Mouse (Mus musculus): Measurements from ENCODE around the gene Pik3c2b. TPM values are rescaled to one million over a fixed set of nuclear protein-coding genes. Genes with fewer than 3 reads are reported as not detected.

Pik3c2b gene
- polyA plus RNA-seq, 1 experiment from 2014 or later, result 3.2 TPM

- H3K9me3 ChIP-seq (replicated peaks; ENCODE audit: low read length), result no peaks in the 10 kb centered on the region
- H3K4me3 ChIP-seq (replicated peaks; ENCODE audit: low read depth, low read length), result no peak overlapping the region
- H3K27me3 ChIP-seq (ENCODE audit: insufficient read depth, low read length), result no peaks in the 10 kb centered on the region
- WGBS, result 65% methylated on average over 9 of the region's 9 CpGs
- no peaks in the 10 kb centered on the region for H3K36me3 ChIP-seq (ENCODE audit: insufficient read depth, low read length)
- H3K4me1 ChIP-seq (replicated peaks; ENCODE audit: insufficient read depth, low read length), result no peaks in the 10 kb centered on the region; the same call in 1 of the 2 replicates
- no peak for DNase-seq (ENCODE audit: low spot score)
- ATAC-seq (replicated peaks; ENCODE audit: low FRiP score, low read depth), result 0 out of 2 replicates have a peak, but pooled peaks have one; percentile 22
- TF ChIP-seq CTCF (IDR thresholded peaks at IDR 0.05; ENCODE audit: low read depth), result no peak
- no peak overlapping the region for H3K4me2 ChIP-seq (ENCODE audit: low read length)
- no peak overlapping the region for H3K9ac ChIP-seq (ENCODE audit: low read depth, low read length)
- peak overlapping the region; percentile 67 for H3K27ac ChIP-seq
Measured at GRCm38 (mm10) chr1:133073327-133073856, 27.9 kb downstream of the Pik3c2b start.

GRCm38 (mm10) chr1:133074541-133074940, 29.1 kb downstream of the Pik3c2b start:
- Histone ChIP-seq H3K9ac (ENCODE audit: low read depth, low read length) (no peak overlapping the region), H3K4me1 (replicated peaks; ENCODE audit: insufficient read depth, low read length) (no peaks in the 10 kb centered on the region; the same call in 1 of the 2 replicates), H3K36me3 (ENCODE audit: insufficient read depth, low read length) (no peaks in the 10 kb centered on the region), H3K4me3 (replicated peaks; ENCODE audit: low read depth, low read length) (no peak overlapping the region), H3K27me3 (ENCODE audit: insufficient read depth, low read length) (no peaks in the 10 kb centered on the region), H3K9me3 (replicated peaks; ENCODE audit: low read length) (no peaks in the 10 kb centered on the region), H3K4me2 (ENCODE audit: low read length) (no peak overlapping the region), H3K27ac (peak overlapping the region; percentile 67)
- ATAC-seq (replicated peaks; ENCODE audit: low FRiP score, low read depth) (no peak), DNase-seq (ENCODE audit: low spot score) (no peak)
- 89% methylated on average over 13 of the region's 13 CpGs for WGBS
- no peak for TF ChIP-seq CTCF (IDR thresholded peaks at IDR 0.05; ENCODE audit: low read depth)

- TF ChIP-seq CTCF (IDR thresholded peaks at IDR 0.05; ENCODE audit: low read depth), result no peak
Measured at GRCm38 (mm10) chr1:133075651-133076400, 30.4 kb downstream of the Pik3c2b start.

GRCm38 (mm10) chr1:133076681-133077514, 31.4 kb downstream of the Pik3c2b start:
- Histone ChIP-seq H3K4me2 (ENCODE audit: low read length) (no peak overlapping the region), H3K9ac (ENCODE audit: low read depth, low read length) (no peak overlapping the region), H3K4me1 (replicated peaks; ENCODE audit: insufficient read depth, low read length) (no peaks in the 10 kb centered on the region; the same call in 1 of the 2 replicates), H3K4me3 (replicated peaks; ENCODE audit: low read depth, low read length) (no peak overlapping the region), H3K27me3 (ENCODE audit: insufficient read depth, low read length) (no peaks in the 10 kb centered on the region), H3K9me3 (replicated peaks; ENCODE audit: low read length) (no peaks in the 10 kb centered on the region), H3K36me3 (ENCODE audit: insufficient read depth, low read length) (no peaks in the 10 kb centered on the region), H3K27ac (no peak overlapping the region)
- ATAC-seq (replicated peaks; ENCODE audit: low FRiP score, low read depth), result peak; percentile 26; the same call in 1 of the 2 replicates
- TF ChIP-seq CTCF (IDR thresholded peaks at IDR 0.05; ENCODE audit: low read depth), result no peak
- peak; percentile 71 for DNase-seq (ENCODE audit: low spot score)
- 31% methylated on average over 20 of the region's 20 CpGs for WGBS

More at GRCm38 (mm10) chr1:133075651-133076400, 30.4 kb downstream of the Pik3c2b start:
- Histone ChIP-seq H3K4me1 (replicated peaks; ENCODE audit: insufficient read depth, low read length) (no peaks in the 10 kb centered on the region; the same call in 1 of the 2 replicates), H3K9ac (ENCODE audit: low read depth, low read length) (no peak overlapping the region), H3K9me3 (replicated peaks; ENCODE audit: low read length) (no peaks in the 10 kb centered on the region), H3K36me3 (ENCODE audit: insufficient read depth, low read length) (no peaks in the 10 kb centered on the region), H3K27ac (no peak overlapping the region), H3K4me3 (replicated peaks; ENCODE audit: low read depth, low read length) (no peak overlapping the region), H3K27me3 (ENCODE audit: insufficient read depth, low read length) (no peaks in the 10 kb centered on the region), H3K4me2 (ENCODE audit: low read length) (no peak overlapping the region)
- 68% methylated on average over 6 of the region's 6 CpGs for WGBS
- DNase-seq (ENCODE audit: low spot score) (no peak), ATAC-seq (replicated peaks; ENCODE audit: low FRiP score, low read depth) (no peak)

- Histone ChIP-seq H3K4me1 (replicated peaks; ENCODE audit: insufficient read depth, low read length) (no peaks in the 10 kb centered on the region; the same call in 1 of the 2 replicates), H3K9me3 (replicated peaks; ENCODE audit: low read length) (no peaks in the 10 kb centered on the region), H3K4me3 (replicated peaks; ENCODE audit: low read depth, low read length) (no peak overlapping the region), H3K4me2 (ENCODE audit: low read length) (no peak overlapping the region), H3K9ac (ENCODE audit: low read depth, low read length) (no peak overlapping the region; the same call in 1 of the 2 replicates), H3K36me3 (ENCODE audit: insufficient read depth, low read length) (no peaks in the 10 kb centered on the region), H3K27me3 (ENCODE audit: insufficient read depth, low read length) (no peaks in the 10 kb centered on the region), H3K27ac (no peak overlapping the region)
- ATAC-seq (replicated peaks; ENCODE audit: low FRiP score, low read depth) (no peak), DNase-seq (ENCODE audit: low spot score) (peak; percentile 55)
- WGBS, result 56% methylated on average over 12 of the region's 12 CpGs
- TF ChIP-seq CTCF (IDR thresholded peaks at IDR 0.05; ENCODE audit: low read depth), result no peak
Measured at GRCm38 (mm10) chr1:133077606-133078337, 32.3 kb downstream of the Pik3c2b start.
